In genomic region chr10:125264938-125265337, GRCm38 (mm10) we compare ENCODE assay signal across 9 mouse cellular contexts.
DNase-seq lines count a peak whose midpoint lies in the region; ATAC-seq lines count a peak whose summit lies in the region.
"Had no signal": no experiment of that assay in that cellular context is flagged by ENCODE, and none has a peak within 500 bp of the region (broad histone marks: within the 10 kb centered on the region; RNA-seq: fewer than 3 reads in every experiment).

No protein-coding gene starts in this region.

- ATAC-seq in neural tube, embryonic 15.5 days (ENCODE audit: low FRiP score): no peak
- ATAC-seq in monocyte, adult 5-6 weeks (replicated peaks; ENCODE audit: insufficient number of reproducible peaks, low FRiP score, low TSS enrichment, poor library complexity, severe bottlenecking): peak; percentile 56
- ATAC-seq in erythroid progenitor cell, adult 5-6 weeks (replicated peaks; ENCODE audit: low FRiP score, poor library complexity, severe bottlenecking): no peak

- H3K4me1 ChIP-seq in neural tube, embryonic 15.5 days: 0 out of 2 replicates have a peak, but pooled peaks cover 10% of the 10 kb centered on the region
- H3K4me1 ChIP-seq in limb, embryonic 10.5 days: no peaks in the 10 kb centered on the region

- H3K4me3 ChIP-seq in neural tube, embryonic 15.5 days (replicated peaks): no peak overlapping the region
- H3K4me3 ChIP-seq in limb, embryonic 10.5 days: no peak overlapping the region
- H3K4me3 ChIP-seq: limb, embryonic 15.5 days had no signal

- no peaks in the 10 kb centered on the region for H3K9me3 ChIP-seq in neural tube, embryonic 15.5 days (replicated peaks)
- H3K9me3 ChIP-seq in limb, embryonic 10.5 days (replicated peaks): no peaks in the 10 kb centered on the region
- H3K9me3 ChIP-seq: limb, embryonic 15.5 days had no signal

- H3K4me2 ChIP-seq in neural tube, embryonic 15.5 days: no peak overlapping the region
- H3K4me2 ChIP-seq: limb, embryonic 15.5 days had no signal

- H3K27ac ChIP-seq in neural tube, embryonic 15.5 days (replicated peaks): no peak overlapping the region
- no peak overlapping the region for H3K27ac ChIP-seq in limb, embryonic 10.5 days
- H3K27ac ChIP-seq: limb, embryonic 15.5 days had no signal

- no peaks in the 10 kb centered on the region for H3K27me3 ChIP-seq in neural tube, embryonic 15.5 days (replicated peaks)
- H3K27me3 ChIP-seq in limb, embryonic 10.5 days (ENCODE audit: low read depth, poor library complexity, severe bottlenecking): no peaks in the 10 kb centered on the region
- H3K27me3 ChIP-seq: limb, embryonic 15.5 days had no signal

- H3K36me3 ChIP-seq in neural tube, embryonic 15.5 days: no peaks in the 10 kb centered on the region
- H3K36me3 ChIP-seq in limb, embryonic 10.5 days: no peaks in the 10 kb centered on the region
- H3K36me3 ChIP-seq: limb, embryonic 15.5 days had no signal

- H3K9ac ChIP-seq in neural tube, embryonic 15.5 days (replicated peaks): no peak overlapping the region
- H3K9ac ChIP-seq: limb, embryonic 15.5 days had no signal

- 64% methylated on average over 4 of the region's 4 CpGs for WGBS in neural tube, embryonic 15.5 days
- 69% methylated on average over 4 of the region's 4 CpGs for WGBS in limb, embryonic 10.5 days

- DNase-seq in neural tube, embryonic 10.5 days (ENCODE audit: extremely low spot score, low spot score): peak; percentile 45
- DNase-seq in cerebellum, adult 9-10 months: peak; percentile 68
- peak; percentile 41 to 74 for DNase-seq in frontal cortex, adult 2 months (ENCODE audit: extremely low spot score in 1 of 2, low spot score in 1 of 2)
- DNase-seq in kidney, adult 8-10 months: peak; percentile 14 to 53
- peak; percentile 64 for DNase-seq in limb, embryonic 10.5 days (ENCODE audit: low spot score)
